Mouse (Mus musculus): ENCODE results near the gene Mybbp1a. TPM values are rescaled to one million over a fixed set of nuclear protein-coding genes. Genes with fewer than 3 reads are reported as not detected.

Mybbp1a gene
- 19.9 TPM for polyA plus RNA-seq (2014; fragmentation: Illumina TruSeq; extraction: RNeasy Lipid Tissue Mini Kit (QIAGEN cat#74804); ENCODE audit: low read depth, low replicate concordance)

DNA sequence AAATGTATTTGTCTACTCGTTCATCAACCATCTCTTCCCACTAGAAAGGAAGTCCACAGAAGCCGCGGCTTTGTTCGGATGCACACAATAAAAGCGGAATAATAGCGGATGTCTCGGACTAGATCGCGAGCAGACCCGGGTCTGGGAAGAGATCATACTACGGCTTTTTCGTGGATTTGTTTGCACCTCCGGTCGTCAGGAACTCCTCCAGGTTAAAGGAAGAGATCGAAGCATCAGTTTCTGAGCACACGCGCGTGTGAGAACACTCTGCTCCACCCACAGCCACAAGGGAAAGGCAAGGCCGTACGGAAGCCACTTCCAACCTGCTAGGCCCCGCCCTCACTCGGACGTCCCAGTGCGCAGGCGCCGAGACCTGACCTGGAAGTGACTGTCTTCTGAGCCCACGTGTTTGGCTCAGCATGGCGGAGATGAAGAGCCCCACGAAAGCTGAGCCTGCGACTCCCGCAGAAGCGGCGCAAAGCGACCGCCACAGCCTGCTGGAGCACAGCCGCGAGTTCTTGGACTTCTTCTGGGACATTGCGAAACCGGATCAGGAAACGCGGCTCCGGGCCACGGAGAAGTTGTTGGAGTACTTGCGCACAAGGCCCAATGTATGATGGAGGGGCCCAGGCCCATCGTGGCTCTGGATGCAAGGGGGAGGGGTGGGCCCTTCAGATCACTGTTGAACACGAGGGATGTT is at the start of gene Mybbp1a:
Mybbp1a (plus strand) TSS at position 391 of the 700 bp plus-strand sequence.

GRCm38 (mm10) chr11:72411093-72411921 is 29.8 kb upstream of the Mybbp1a start, which contains the start of gene Smtnl2:
TSS of gene Smtnl2 (minus strand) at chr11:72411713.

DNA sequence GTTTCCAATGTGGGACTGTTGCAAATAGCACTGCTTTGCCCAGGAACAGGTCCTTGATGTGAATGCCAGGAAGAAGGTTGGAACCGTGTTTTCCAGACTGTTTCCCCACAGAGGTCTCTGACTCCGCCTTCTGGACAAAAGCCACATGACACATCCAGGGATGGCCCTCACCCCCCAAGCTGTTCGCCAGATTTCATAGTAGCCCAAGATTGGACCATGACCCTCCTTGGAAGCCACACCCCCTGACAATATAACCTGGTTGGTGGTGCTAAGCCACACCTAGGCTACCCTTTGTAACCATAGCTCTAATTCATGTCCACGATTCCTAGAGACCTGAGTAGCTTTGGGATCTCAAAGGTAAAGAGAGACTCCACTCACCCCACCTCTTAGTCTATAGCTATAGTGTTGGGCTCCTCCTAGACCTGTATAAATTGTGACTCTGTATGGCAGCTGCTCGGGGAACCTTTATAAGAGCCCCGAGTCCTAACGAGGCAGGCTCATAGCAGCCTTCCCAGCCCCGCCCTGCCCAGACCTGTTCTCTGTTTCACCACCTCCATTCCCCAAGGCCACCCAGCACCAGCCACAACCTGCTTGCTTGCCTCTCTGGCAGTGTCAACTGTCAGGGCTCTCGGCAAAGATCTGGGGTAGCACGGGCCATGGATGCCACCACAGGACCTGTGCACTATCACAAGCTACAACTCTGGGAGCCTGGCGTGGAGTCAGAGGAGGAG is 6.0 kb upstream of the Mybbp1a start, which contains the start of gene Ggt6:
Ggt6 (plus strand) TSS at position 564 of the 731 bp plus-strand sequence.

GRCm38 (mm10) chr11:72489881-72490301 is 48.7 kb downstream of the Mybbp1a start, which contains the start of gene Spns2:
TSS of gene Spns2 (minus strand) at chr11:72489904.

Other genes starting within 250 kb of the Mybbp1a start
- not detected for gene Gm43951, start 234.5 kb upstream of the Mybbp1a start, polyA plus RNA-seq (2014; fragmentation: Illumina TruSeq; extraction: RNeasy Lipid Tissue Mini Kit (QIAGEN cat#74804); ENCODE audit: low read depth, low replicate concordance)
- gene 4933427D14Rik, start 233.9 kb upstream of the Mybbp1a start, polyA plus RNA-seq (2014; fragmentation: Illumina TruSeq; extraction: RNeasy Lipid Tissue Mini Kit (QIAGEN cat#74804); ENCODE audit: low read depth, low replicate concordance): 8.8 TPM
- 243 TPM for gene Txndc17, start 233.8 kb upstream of the Mybbp1a start, polyA plus RNA-seq (2014; fragmentation: Illumina TruSeq; extraction: RNeasy Lipid Tissue Mini Kit (QIAGEN cat#74804); ENCODE audit: low read depth, low replicate concordance)
- 8.6 TPM for gene Med31, start 225.8 kb upstream of the Mybbp1a start, polyA plus RNA-seq (2014; fragmentation: Illumina TruSeq; extraction: RNeasy Lipid Tissue Mini Kit (QIAGEN cat#74804); ENCODE audit: low read depth, low replicate concordance)
- gene Slc13a5, start 174.1 kb upstream of the Mybbp1a start, polyA plus RNA-seq (2014; fragmentation: Illumina TruSeq; extraction: RNeasy Lipid Tissue Mini Kit (QIAGEN cat#74804); ENCODE audit: low read depth, low replicate concordance): not detected
- 16.3 TPM for gene Xaf1, start 139.7 kb upstream of the Mybbp1a start, polyA plus RNA-seq (2014; fragmentation: Illumina TruSeq; extraction: RNeasy Lipid Tissue Mini Kit (QIAGEN cat#74804); ENCODE audit: low read depth, low replicate concordance)
- gene Fbxo39, start 126.9 kb upstream of the Mybbp1a start, polyA plus RNA-seq (2014; fragmentation: Illumina TruSeq; extraction: RNeasy Lipid Tissue Mini Kit (QIAGEN cat#74804); ENCODE audit: low read depth, low replicate concordance): not detected
- not detected for gene Tekt1, start 78.9 kb upstream of the Mybbp1a start, polyA plus RNA-seq (2014; fragmentation: Illumina TruSeq; extraction: RNeasy Lipid Tissue Mini Kit (QIAGEN cat#74804); ENCODE audit: low read depth, low replicate concordance)
- gene Smtnl2, start 29.6 kb upstream of the Mybbp1a start, polyA plus RNA-seq (2014; fragmentation: Illumina TruSeq; extraction: RNeasy Lipid Tissue Mini Kit (QIAGEN cat#74804); ENCODE audit: low read depth, low replicate concordance): 11.0 TPM
- 0.93 TPM for gene Ggt6, start 5.8 kb upstream of the Mybbp1a start, polyA plus RNA-seq (2014; fragmentation: Illumina TruSeq; extraction: RNeasy Lipid Tissue Mini Kit (QIAGEN cat#74804); ENCODE audit: low read depth, low replicate concordance)
- gene Spns2, start 48.5 kb downstream of the Mybbp1a start, polyA plus RNA-seq (2014; fragmentation: Illumina TruSeq; extraction: RNeasy Lipid Tissue Mini Kit (QIAGEN cat#74804); ENCODE audit: low read depth, low replicate concordance): 6.8 TPM
- gene Spns3, start 109.2 kb downstream of the Mybbp1a start, polyA plus RNA-seq (2014; fragmentation: Illumina TruSeq; extraction: RNeasy Lipid Tissue Mini Kit (QIAGEN cat#74804); ENCODE audit: low read depth, low replicate concordance): 0.73 TPM
- gene Ube2g1, start 165.9 kb downstream of the Mybbp1a start, polyA plus RNA-seq (2014; fragmentation: Illumina TruSeq; extraction: RNeasy Lipid Tissue Mini Kit (QIAGEN cat#74804); ENCODE audit: low read depth, low replicate concordance): 115 TPM
- 29.6 TPM for gene Ankfy1, start 248.7 kb downstream of the Mybbp1a start, polyA plus RNA-seq (2014; fragmentation: Illumina TruSeq; extraction: RNeasy Lipid Tissue Mini Kit (QIAGEN cat#74804); ENCODE audit: low read depth, low replicate concordance)